Mouse (Mus musculus) CD4-positive, CD25-positive, alpha-beta regulatory T cell, adult 2 months (primary cell): ENCODE data around the gene Actl7b.

Experiments used
- DNase-seq: peaks from one replicate; pipeline ENCODE4 v3.0.0-alpha.2; 2012; ENCODE audit warnings: low read depth, low spot score

Gene Actl7b

DNA sequence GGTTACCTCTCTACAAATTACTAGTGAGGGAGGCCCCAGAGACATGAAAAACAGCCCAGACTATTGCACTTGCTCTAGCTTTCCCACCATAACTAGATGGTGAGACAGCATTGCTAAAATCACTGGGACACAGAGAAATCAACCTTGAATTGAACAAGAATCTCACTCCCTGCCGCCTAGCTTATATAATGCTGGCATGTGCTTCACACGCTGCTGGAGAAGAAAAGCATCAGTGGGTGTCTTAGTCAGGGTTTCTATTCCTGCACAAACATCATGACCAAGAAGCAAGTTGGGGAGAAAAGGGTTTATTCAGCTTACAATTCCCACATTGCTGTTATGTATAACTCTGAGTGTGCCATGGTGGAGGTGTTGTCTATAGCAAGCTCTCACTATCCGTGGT lies 28.1 kb downstream of the Actl7b start:
- DNase-seq, result no peak

DNA sequence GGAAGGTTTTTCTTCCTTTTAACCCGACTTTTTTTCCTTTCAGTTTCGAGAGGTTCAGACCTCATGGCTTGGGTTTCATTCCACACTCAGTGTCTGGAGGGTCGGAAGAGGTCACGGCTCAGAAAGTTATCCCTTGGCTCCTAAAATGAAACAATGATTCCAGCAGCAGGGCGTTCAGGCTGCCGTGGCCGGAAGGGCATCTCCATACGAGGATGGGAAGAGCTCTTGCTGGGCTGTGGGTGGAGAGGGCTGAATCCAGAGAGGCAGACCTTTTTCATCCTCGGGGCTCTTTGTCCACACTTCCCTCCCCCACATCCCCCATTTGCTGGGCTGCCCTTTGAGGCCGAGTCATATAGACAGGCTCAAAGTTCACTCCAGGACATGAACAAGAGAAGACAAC lies 39.0 kb downstream of the Actl7b start:
- DNase-seq, result no peak

DNA sequence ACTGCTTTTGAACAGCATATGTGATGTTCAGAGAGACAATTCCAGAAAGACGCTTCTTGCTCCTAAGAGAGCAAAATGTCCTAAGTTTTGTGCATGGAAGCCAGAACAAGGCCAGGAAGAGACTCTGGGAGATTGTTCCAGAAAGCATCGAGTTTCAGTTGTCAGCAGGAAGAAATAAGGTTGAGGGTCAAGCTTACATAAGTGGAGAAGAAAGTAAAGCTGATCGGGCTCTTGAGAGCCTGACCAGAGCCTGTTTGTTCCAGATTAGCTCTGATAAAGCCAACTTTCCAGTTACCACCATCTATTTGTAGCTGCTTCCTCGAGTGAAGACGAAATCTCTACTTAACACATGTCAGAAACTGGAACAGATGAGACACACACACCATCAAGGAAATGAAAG lies 42.6 kb downstream of the Actl7b start:
- DNase-seq, result no peak

DNA sequence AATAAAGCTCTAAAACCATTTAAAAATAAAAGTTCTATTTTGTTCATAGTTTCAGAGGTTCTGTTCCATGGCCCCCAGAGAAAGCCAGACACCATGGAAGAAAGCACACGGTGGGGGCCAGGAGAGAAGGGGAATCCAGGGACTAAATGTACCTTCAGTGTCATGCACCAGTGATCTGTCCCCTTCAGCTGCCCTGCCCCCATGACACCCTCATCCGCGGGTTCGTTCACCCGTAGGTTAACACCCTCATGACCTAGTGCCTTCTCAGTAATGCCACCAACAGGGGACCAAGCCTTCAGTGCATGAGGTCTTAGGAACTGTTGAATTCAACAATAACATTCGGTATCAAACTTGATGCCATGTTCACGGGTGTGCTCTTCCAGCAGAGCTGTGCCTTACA lies 44.8 kb downstream of the Actl7b start:
- no peak for DNase-seq
